Mouse (Mus musculus): ENCODE measurements around the gene Bhmt2. TPM values are rescaled to one million over a fixed set of nuclear protein-coding genes. Genes with fewer than 3 reads are reported as not detected.
A peak's percentile ranks its signal among the peaks of the same experiment; 100 is the strongest.

Bhmt2 gene
- total and polyA plus RNA-seq, 2 experiments from 2014 or later: 0.05 TPM; not detected in 1

DNA sequence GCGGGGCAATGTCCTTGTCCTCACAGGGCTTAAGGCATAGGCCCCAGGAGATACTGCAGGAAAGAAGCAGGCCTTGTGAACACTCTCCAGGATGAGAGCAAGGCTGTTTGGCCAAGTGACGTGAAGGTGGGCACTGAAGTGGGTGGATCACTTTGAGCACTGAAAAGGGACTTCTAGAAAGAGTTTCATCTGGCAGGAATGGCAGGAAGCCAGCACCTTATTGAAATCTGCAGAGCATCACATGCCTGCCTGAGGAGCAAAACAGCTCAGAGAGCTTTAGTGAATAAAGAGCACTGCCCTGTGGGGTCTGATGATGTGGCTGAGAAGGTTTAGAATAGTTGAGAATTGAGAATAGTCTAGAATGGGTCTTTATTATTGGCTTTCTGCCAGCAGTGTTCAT lies 65.6 kb downstream of the Bhmt2 start:
- ATAC-seq: no peak
- no peak for TF ChIP-seq CTCF (IDR thresholded peaks at IDR 0.05; ENCODE audit: low read depth)
- H3K4me2 ChIP-seq (ENCODE audit: low read depth, low read length): no peak overlapping the region
- H3K27me3 ChIP-seq (ENCODE audit: insufficient read depth, low read length): no peaks in the 10 kb centered on the region
- H3K27ac ChIP-seq: no peak overlapping the region
- DNase-seq (ENCODE audit: low spot score): no peak
- H3K9me3 ChIP-seq (ENCODE audit: low read length): no peaks in the 10 kb centered on the region
- H3K4me1 ChIP-seq (ENCODE audit: insufficient read depth, low read length): no peaks in the 10 kb centered on the region
- 78% methylated on average over 2 of the region's 2 CpGs for WGBS
- no peak overlapping the region for H3K4me3 ChIP-seq (ENCODE audit: low read length)
- no peaks in the 10 kb centered on the region for H3K36me3 ChIP-seq (ENCODE audit: insufficient read depth, low read length)
- no peak overlapping the region for H3K9ac ChIP-seq (replicated peaks; ENCODE audit: low read length)

DNA sequence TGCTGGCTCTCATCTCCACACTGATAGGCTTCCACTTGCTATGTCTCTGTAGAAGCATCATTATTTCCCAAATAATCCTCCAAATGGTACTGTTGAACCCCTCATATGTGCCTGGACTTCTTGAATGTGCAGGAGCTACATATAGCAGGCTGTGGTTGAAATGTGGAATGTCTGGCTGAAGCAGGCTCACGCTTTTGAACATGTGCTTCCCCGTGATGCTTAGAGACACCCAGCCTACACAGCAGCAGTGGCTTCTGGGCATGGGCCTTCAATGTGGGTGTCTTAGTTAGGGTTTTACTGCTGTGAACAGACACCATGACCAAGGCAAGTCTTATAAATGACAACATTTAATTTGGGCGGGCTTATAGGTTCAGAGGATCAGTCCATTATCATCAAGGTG lies 66.4 kb downstream of the Bhmt2 start:
- Histone ChIP-seq H3K27ac (no peak overlapping the region), H3K4me1 (ENCODE audit: insufficient read depth, low read length) (no peaks in the 10 kb centered on the region), H3K36me3 (ENCODE audit: insufficient read depth, low read length) (no peaks in the 10 kb centered on the region), H3K9ac (replicated peaks; ENCODE audit: low read length) (no peak overlapping the region), H3K4me2 (ENCODE audit: low read depth, low read length) (no peak overlapping the region), H3K27me3 (ENCODE audit: insufficient read depth, low read length) (no peaks in the 10 kb centered on the region), H3K9me3 (ENCODE audit: low read length) (no peaks in the 10 kb centered on the region), H3K4me3 (ENCODE audit: low read length) (no peak overlapping the region)
- TF ChIP-seq CTCF (IDR thresholded peaks at IDR 0.05; ENCODE audit: low read depth): no peak
- DNase-seq (ENCODE audit: low spot score) (no peak), ATAC-seq (no peak)
- 96% methylated on average over 3 of the region's 3 CpGs for WGBS

DNA sequence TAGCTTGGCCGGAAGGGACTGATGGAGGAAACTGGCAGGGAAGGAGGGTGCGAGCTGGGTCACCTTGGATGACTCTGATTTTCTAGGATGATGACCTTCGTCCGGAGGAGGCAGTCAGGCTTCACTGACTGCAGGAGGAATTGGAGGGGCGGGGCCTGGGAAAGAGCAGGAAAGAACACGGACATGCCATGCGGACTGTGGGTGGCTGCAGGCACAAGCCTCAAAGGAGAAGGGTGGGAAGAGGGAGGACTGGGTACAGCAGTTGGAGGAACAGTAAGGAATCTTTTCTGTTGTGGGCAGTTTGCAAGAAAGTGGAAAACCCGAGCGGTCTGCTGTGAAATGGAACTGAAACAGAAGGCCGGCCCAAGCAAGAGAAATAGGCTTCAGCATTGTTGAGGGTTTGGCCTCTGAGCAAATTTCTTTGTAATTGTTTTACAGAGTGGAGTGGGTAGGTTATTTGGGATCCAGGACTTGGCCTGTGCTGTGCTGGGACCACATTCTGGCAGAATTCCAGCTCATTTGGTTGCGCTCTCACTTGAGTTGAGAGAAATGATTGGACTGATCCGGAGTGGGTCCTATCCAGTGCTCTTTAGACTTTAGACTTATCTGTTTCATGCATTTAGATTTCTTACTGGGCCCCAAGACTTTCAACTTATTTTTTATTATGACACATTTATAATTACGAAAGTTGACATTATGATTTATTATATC lies 67.1 kb downstream of the Bhmt2 start:
- peak; percentile 40 for DNase-seq (ENCODE audit: low spot score)
- H3K4me3 ChIP-seq (ENCODE audit: low read length): no peak overlapping the region

More for the DNA sequence above, 67.1 kb downstream of the Bhmt2 start:
- H3K36me3 ChIP-seq (ENCODE audit: insufficient read depth, low read length): no peaks in the 10 kb centered on the region
- WGBS: 66% methylated on average over 13 of the region's 13 CpGs
- no peak for TF ChIP-seq CTCF (IDR thresholded peaks at IDR 0.05; ENCODE audit: low read depth)
- H3K4me2 ChIP-seq (ENCODE audit: low read depth, low read length): no peak overlapping the region
- no peaks in the 10 kb centered on the region for H3K4me1 ChIP-seq (ENCODE audit: insufficient read depth, low read length)
- no peaks in the 10 kb centered on the region for H3K27me3 ChIP-seq (ENCODE audit: insufficient read depth, low read length)
- H3K27ac ChIP-seq: no peak overlapping the region
- no peaks in the 10 kb centered on the region for H3K9me3 ChIP-seq (ENCODE audit: low read length)
- no peak overlapping the region for H3K9ac ChIP-seq (replicated peaks; ENCODE audit: low read length)
- ATAC-seq: no peak

Other genes with a start within 250 kb of the Bhmt2 start
- gene Jmy, start 174.5 kb downstream of the Bhmt2 start, total RNA-seq (2014; rRNA removed): 34.5 and 39.4 TPM in 2 replicates
- 8.8 and 9.4 TPM in 2 replicates for gene Jmy, start 174.5 kb downstream of the Bhmt2 start, polyA plus RNA-seq (2015; fragmentation: Nextera tagmentation; extraction: Ambion mirVana)
- gene Bhmt, start 36.3 kb downstream of the Bhmt2 start, total RNA-seq (2014; rRNA removed): 0.05 TPM in 1 of 2 replicates, not detected in the other
- gene Bhmt, start 36.3 kb downstream of the Bhmt2 start, polyA plus RNA-seq (2015; fragmentation: Nextera tagmentation; extraction: Ambion mirVana): 0.98 and 1.1 TPM in 2 replicates
- 0.07 and 0.21 TPM in 2 replicates for gene Dmgdh, start 131 bp upstream of the Bhmt2 start, total RNA-seq (2014; rRNA removed)
- gene Dmgdh, start 131 bp upstream of the Bhmt2 start, polyA plus RNA-seq (2015; fragmentation: Nextera tagmentation; extraction: Ambion mirVana): 0.28 and 0.43 TPM in 2 replicates
- gene Arsb, start 97.3 kb upstream of the Bhmt2 start, total RNA-seq (2014; rRNA removed): 16.0 and 19.0 TPM in 2 replicates
- 9.3 and 11.7 TPM in 2 replicates for gene Arsb, start 97.3 kb upstream of the Bhmt2 start, polyA plus RNA-seq (2015; fragmentation: Nextera tagmentation; extraction: Ambion mirVana)